Mouse (Mus musculus): ENCODE results near the gene Rab15.
"Not testable (repeated sequence)": the region's sequence is repeated elsewhere in the genome, so short reads cannot be mapped to it uniquely, and the experiment has no call there.

The Rab15 gene

DNA sequence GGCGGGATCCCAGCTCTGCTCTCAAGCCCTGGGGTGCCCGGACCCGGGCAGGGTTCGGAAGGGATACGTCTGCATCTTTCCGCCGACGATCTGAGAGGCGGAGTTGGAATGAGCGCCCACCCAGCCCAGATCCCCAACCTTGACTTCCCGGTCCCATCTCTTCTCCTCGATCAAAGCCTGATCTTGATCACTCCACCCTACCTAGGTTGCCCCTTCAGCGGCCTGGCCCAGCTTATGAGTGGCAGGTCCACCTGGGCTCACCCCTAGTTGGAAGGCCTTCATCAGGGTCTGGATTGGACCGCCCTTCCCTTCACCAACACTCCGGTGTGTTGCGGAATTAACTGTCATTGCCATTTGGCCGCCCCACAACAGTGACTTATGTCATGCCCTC is at the start of gene Rab15:
Gene Rab15, minus strand, starts transcription at position 258 of the 391 bp plus-strand sequence.
- no peak for DNase-seq

DNA sequence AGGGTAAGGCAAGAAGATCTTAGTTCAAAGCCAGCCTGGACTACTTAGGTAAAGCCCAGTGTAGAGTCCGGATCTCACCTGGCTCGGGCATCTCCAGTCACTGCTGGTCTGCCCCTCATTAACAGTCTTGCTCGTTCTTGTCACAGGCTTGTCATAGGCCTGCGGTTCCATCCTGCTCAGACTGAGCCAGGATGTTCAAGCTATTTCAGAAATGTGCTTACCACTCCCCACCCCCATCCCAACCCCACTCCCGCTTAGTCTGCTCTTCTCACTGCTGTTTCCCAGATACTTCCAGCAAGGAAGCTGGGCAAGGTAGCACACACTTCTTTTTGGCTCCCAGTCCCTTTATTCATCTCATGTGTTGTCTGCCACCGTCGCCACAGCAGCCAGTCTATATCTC is 46.9 kb upstream of the Rab15 start:
- no peak for DNase-seq

DNA sequence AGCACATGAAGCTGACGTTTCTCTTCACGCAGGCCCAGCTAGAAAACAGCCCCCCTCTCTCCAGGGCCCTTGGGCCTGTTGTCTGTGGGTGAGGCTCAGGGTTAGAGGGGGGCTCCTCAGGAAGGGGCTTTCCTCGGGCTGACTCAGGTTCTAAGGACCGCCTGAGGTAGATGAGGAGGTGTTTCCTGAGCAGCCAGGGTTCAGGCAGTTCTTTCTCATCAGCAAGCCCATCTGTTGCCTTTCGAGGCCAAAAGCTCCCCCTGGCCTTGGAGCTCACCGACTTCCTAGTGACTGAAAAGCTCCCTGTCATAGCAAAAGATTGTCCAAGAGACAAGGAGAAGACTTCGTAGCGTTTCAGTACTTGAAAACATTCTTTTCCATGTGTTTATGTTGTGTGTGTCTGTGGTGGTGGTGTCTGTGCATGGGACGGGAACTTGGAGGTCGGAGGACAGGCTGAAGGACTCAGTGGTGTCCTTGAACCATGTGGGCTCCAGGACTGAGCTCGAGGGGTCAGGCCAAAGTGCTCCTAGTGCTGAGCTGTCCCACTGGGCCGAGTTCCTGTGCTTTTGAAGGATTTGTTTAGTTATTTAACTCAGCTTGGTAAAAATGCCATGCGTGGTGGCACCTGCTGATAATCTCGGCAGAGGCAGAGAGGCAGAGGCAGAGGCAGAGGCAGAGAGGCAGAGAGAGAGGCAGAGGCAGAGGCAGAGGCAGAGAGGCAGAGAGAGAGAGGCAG is 45.9 kb upstream of the Rab15 start:
- DNase-seq: no peak

DNA sequence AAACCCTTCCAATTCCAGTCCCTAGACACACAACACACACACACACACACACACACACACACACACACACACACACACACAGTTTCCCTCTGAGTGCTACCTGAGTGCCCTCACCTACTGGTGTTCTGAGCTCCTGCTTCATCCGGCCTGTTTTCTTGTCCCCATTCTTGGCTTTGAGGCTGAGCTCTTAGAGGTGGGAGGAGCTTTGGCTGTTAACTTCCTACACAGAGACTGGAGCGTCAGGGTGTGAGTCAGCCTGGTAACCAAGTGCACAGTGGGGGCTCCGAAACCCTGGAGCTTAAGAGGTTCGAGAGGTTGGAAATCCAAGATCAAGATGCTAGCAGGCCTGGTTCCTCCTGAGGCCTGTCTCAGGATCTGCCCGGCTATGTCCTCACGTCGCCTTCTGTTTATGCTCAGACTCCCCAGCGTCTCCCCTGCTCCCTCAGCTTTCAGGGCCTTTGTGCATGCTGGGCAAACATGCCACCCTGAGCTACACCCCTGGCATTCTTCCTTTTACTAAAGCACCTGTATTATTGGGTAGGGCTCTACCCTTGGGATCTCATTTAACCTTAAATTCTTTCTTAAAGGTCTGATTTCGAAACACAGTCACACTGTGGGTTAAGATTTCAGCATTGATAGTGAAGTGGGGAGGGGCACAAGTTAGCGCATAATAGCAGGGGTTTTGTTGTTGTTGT is 45.0 kb upstream of the Rab15 start:
- DNase-seq: no peak

DNA sequence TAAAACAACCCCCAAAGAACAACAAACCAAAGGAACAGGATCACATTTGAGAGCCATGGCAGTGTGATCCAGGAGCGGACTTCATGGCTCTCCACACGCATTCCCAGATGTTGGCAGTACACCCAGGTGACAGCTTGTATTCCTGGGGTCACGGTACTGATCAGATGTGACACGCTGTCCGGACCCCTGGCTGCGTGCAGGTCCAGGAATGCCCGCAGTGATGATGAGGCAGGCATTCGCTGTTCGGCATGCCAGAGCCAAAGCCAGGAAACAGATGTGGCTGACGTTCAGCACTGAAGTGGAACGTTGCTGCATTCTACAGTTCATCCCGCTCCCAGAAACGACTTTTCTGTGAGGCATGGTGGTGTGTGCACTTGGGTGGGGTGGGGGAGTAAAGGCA is 42.6 kb upstream of the Rab15 start:
- no peak for DNase-seq

DNA sequence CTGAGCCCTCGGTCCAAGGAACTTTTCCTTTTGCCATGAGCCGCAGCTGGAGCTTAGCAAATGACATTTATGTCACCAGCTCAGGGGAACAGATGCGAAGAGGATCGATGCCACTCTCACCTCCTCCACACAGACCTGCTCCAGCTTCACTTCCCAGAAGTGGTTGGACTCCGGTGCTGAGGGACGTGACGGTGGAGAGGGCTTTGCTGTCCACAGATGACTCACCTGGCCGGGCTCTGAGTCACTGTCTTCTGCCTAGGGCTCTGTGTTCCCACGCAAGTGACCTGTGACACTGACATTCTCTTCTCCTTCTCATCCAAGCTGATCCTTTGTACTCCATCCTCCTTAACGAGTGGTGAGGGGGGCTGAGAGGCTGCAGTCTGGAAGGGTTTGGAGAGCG is 40.9 kb upstream of the Rab15 start:
- no peak for DNase-seq

DNA sequence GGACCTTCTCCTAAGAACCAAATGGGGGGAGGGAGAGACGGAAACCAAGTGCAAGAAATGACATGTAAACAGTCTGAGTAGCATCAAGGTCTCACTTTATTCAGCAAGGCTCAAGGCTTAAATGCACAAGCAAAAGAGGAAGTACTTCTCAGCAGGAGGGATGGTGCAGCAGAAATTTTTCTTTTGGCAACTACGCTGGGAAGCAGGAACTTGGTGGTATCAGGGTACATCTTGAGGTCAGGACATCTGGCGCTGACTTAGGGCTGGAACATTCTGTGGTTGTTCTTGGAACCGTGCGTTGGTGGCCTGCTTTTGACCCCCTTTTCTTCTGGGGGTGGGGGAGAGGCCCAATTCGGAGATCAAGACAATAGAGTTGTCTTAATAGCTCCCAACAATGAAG is 36.1 kb upstream of the Rab15 start:
- not testable (repeated sequence) for DNase-seq

DNA sequence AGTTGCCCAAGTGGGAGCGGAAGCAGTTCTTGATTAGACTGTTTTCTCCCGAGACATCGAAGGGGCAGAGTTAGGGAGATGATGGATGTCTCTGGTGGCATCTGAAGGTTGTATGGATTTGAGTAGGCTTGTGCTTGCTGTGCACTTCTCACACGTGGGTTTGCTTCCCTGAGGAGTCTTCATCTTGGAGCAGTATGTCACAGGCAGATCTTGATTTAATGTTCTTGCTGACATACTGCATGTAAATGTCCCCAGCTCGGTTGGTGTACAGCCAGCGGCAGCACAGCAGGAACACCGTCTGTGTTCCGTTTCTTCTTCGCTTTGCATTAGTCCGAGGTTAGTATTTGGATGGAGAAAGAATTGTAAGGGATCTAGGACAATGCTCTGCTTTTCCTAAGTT is 34.4 kb upstream of the Rab15 start:
- DNase-seq: no peak

DNA sequence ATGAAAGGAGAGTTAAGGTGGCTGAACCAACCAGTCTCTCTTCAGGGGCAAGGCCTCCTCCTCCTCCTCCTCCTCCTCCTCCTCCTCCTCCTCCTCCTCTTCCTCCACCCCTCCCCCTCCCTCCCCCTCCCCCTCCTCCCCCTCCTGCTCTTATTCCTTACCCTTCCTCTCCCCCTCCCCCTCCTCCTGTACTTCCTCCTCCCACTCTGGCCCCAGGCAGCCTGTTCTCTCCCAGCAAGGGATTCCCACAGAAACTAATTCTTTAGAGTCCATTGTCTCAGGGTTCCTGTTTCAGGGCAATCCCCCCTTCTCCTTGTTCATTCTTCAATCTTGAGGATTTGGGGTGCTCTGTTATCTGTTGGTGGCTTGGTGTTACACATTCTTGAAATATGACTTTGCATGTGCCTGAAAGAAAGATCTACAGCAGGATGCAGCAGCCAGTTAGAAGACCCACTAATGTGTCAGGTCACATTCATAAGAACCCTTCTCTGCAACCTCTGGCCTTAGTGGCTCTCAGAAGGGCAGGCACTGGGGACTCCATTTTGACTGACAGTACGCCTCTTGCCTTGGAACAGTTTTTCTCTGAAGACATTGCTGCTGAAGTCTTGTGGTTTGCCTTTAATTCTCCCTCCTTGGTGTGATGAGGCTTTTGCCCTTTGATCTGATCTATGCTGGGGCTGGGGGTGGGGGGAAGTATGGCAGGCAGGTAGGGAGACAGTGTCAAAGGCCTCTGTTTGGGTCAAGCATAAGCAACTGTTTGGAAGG is 30.9 kb upstream of the Rab15 start:
- DNase-seq: no peak

DNA sequence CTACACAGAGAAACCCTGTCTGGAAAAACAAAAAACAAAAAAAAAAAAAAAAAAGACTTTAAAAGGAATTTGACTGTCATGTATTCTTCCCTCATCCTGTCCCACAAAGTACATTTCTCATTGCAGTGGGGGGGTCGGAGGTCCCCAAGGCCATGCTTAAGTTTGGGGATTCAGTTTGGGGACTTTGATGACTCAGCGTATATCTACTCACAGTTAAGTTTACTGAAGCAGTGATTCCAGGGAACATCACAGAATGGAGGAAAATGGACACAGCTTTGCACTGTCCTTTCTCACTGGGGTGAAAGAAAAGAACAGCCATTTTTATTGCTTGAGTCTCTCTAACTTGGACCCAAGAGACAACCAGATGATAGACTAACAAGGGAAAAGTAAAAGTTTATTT is 29.7 kb upstream of the Rab15 start:
- no peak for DNase-seq

DNA sequence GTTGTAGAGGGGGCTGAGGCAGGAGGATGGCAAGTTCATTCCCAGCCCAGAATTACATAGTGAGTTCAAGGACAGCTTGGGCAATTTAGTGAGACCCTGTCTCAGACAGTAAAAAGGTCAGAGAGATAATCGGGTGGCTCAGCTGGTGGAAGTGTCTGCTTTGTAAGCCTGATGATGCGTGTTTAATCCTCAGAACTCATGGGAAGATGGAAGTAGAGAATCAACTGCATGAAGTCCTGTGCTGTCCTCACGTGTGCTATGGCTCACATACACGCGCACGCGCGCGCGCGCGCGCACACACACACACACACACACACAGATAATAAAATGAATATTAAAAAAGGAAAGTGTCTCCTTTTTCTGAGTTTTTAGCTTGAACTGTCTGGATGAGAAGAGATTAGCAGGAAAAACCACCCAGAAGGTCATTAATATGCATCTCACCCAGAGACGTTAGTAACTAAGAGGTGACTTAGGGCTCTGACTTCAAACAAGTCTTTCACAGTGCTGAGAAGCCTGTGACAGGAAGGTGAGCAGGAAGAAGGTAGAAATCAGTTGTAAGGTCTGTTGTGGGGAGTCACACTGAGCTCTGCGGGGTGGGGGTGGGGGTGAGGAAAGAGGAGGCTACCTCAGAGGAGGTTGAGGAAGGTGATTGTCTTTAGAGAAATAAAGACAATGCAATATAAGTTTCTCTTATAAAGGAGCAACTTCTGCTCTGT is 21.8 kb upstream of the Rab15 start:
- DNase-seq: no peak

DNA sequence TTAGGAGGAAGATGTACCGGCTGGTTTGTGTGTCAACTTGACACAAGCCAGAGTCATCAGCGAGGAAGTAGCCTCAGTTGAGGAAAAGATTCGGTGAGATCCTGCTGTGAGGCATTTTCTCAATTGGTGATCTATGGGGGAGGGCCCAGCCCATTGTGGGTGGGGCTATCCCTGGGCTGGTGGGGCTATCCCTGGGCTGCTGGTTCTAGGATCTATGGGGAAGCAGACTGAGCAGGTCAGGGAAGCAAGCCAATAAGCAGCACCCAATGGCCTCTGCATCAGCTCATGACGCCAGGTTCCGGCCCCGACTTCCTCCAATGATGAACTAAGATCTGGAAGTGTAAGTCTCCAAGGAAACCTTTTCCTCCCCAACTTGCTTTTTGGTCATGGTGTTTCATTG is 17.4 kb upstream of the Rab15 start:
- DNase-seq: no peak

DNA sequence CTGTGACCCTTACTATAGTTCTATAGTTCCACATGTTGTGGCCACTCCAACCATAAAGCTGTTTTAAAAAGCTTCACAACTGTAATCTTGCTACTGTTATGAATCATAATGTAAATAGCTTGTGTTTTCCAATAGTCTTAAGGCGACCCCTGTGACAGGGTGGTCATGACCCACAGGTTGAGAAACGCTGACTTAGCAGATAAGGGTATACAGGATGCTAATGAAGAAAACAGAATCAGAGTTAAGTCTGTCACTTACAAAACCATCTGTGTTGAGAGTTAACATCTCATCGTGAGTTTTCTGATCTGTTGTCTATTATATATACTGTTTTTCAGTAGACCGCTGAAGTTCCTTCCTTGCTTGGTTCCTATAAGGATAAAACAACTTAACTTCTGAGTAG is 16.6 kb upstream of the Rab15 start:
- no peak for DNase-seq

DNA sequence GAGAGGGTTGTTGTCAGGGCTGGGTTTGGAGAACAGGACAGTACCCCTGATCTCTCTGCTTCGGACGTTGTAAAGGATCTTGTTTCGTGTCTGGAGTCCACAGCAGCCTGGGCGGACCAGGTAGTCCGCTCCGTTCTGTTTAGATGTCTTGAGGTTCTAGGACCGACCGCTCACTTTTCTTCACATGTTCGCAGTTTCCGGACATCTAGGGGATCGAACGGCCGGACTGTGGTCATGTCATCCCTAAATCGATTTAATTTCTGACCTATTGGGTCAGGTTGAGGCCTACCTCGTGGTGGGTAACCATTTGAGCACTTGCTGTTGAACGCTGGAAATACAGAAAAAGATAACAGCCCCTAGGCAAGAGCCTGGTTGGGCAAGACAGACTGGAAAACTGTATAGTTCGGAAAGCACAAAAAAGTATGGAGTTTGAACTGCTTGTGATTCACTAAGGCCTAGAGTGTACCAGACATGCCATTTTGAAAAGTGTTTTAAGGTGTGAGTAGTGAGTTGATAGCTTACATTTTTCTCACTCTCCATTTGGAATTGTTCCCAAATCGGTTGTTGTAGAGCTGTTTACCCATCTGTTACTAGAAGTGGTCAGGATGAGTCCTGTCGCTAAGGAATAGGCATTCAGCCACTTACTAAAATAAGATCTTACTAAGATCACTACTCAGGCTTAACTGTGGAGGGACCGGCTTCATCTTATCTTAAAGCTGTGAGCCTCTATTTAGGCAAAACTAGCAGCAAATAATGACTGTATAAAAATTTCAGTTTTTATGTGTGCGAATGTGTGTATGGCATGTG is 15.3 kb upstream of the Rab15 start:
- no peak for DNase-seq

DNA sequence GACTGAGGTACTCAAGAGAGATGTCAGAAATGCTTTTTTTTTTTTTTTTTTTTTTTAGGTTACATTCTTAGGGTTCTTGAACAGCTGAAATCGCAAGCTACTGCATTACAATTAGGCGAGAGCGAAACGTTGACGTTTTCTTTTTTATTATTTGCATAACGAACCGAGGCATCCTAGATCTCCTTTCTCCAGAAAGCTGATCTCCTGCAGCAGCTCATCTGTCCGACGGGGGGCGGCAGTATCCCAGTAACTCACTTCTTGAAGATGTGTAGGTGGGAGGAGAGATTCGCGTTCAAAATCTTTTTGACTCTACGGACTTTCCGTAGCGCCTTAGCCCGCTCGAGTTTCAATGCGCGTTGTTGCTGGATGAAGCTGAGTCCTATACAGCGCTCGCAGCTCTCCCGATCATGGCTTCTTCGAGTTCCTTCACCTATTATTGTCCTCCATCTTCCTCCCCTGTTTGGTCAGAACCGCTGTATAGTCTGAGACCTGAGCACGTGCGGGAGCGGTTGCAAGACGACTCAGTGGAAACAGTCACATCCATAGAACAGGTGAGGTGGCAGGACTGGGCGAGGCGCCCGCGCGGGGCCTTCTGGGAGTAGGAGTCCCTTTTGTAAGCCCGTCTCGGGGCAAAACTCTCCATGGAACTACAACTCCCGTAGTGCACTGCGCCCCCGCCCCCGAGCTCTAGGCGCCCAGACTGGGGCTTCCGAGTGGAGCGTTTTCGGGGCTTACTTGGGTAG is 14.6 kb upstream of the Rab15 start:
- DNase-seq: peak; percentile 98

DNA sequence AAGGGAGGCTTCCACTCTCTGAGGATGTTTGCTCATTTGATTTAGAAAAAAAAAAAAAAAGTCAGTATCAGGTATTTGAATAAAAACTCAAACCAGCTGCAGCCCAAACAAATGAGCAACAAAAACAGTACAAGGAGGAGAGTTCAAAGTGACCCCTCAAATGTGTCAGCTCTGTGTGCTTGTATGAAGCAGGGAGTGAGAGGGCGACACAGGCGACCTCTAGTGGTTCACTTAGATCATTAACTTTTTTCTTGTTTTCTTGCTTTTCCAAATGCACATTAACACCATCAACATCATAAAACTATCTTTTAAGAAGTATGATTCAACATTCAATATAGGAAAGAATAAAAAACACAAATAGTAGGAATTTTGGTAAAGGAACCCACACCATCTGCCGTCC is 10.0 kb upstream of the Rab15 start:
- DNase-seq: no peak

DNA sequence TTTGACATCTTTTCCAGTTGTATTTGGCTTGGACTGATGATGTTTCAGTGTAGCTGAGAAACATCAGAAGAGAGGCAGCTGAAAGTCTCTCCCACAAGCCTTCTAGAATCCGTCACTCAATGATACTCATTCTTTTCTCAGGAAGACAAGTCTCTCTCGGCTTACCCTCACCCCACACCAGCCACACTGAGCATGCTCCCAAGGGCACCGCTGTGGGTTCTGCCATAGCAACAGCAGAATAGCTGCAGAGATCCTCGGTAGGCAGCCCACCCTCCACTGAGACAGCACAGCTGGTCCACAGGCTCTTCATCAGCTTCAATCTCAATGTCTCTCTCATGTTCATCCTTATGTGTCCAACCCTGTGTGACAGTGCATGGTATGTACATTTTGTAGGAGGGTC is 2.6 kb upstream of the Rab15 start:
- DNase-seq: no peak

DNA sequence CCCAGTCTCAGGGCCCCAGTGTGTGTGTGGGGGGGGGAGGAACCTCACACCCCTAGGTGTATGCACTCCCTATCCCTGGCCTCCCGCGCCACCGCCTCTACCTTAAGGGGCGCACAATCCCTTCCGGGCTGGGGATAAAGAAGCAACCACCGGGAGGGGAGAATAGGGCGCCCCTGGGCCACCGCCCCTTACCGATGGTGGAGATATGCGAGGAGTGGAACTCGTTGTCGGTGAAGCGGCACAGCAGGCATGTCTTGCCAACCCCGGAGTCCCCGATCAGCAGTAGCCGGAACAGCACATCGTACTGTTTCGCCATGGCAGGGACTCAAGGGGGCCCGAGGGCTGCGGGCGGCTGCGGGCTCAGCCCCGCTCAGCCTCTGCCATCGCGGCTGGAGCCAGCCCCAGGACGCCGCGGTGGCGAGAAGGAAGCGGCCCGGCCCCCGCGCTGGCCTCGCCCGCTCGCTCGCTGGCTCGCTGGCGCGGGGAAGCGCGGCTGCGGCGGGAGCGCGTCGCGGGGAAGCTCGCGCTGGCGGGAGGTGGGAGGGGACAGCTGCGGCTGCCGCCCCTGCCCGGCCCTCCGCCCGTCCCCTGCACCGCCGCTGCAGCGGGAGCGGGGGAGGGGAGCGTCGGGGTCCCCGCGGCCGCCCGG is 582 bp downstream of the Rab15 start:
- no peak for DNase-seq

DNA sequence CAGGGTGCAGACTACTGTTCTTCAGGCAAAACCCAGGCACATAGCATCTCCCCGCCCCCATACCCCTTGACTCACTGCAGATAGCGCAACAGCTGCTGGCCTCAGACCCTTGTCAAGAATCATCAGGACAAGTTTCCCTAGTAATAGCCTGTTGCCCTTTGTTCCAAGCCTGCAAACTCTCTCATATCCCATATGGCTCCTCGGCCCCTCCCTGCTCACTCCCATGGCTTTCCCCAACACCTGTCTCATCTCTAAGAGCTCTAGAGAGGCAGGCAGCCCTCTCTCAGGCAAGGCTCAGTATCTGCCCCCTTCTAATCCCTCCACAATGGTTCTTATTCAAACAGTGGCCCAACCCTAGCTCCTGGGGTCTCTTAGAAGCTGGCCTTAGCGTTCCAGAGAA is 2.1 kb downstream of the Rab15 start:
- DNase-seq: no peak

DNA sequence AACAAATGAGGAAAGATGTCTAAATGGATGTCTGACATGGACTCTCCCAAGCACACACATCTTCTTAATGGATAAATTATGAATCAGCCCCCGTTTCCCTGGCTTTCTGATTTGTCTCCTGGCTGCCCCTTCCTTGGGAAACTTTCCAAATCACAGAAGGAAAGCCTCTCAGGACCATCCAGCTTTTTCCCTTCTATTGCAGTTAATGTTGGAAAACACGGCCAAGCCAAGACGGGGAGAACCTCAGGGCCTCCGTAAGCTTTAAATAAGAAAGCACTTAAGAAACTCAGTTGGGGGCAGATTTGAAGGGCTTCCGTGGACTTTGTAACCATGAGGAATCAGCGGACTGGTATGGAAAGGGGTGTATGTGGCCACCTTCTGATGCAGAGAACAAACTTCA is 2.9 kb downstream of the Rab15 start:
- no peak for DNase-seq

DNA sequence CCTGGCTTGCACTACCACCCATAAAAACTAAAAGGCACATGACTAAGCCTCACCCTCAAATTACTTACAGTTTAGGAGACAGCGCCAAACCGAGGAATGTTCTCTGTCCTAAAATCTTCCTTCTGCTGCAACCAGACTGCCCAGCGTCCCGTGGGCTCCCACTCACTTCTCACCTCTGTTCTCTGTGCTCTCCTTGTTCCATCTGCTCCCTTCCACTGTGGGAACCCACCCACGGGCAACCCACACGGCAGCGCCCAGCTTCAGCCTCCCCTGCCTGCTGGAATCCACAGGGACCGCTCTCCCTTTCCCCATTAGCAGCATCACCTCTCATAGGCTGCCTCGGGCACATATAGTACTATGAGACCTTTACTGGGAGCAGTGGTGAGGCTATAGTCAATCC is 3.8 kb downstream of the Rab15 start:
- no peak for DNase-seq

Data from kidney, adult 11 months (tissue).